Mouse (Mus musculus) midbrain, embryonic 11.5 days (tissue): ENCODE data around the gene Rfx1. TPM values are rescaled to one million over a fixed set of nuclear protein-coding genes. Genes with fewer than 3 reads are reported as not detected.
A peak's percentile ranks its signal among the peaks of the same experiment; 100 is the strongest.

Source experiments
- ATAC-seq: fragments of 200-750 bp; cut with Nextera tagmentation; 2 replicates; pipeline ENCODE4 v1.8.0; 2017; ENCODE audit warnings: moderate TSS enrichment, moderate library complexity; ENCODE audit not compliant: low FRiP score
- DNase-seq: peaks from one replicate; pipeline ENCODE4 v3.0.0; 2015; ENCODE audit warnings: low spot score; ENCODE audit errors: missing footprints
- H3K27ac ChIP-seq: fragments of 300-500 bp; sonication (generic); 2 replicates; pipeline ENCODE4 v1.5.1; 2014; ENCODE audit warnings: low read depth, low read length
- H3K27me3 ChIP-seq: fragments of 300-500 bp; sonication (generic); 2 replicates; pipeline ENCODE4 v1.6.1; 2014; ENCODE audit warnings: mild to moderate bottlenecking, low read length, moderate library complexity, mixed read lengths; ENCODE audit not compliant: control insufficient read depth, insufficient read depth
- H3K36me3 ChIP-seq: fragments of 300-500 bp; sonication (generic); 2 replicates; pipeline ENCODE4 v1.6.1; 2014; ENCODE audit warnings: mild to moderate bottlenecking, low read length, moderate library complexity, mixed read lengths; ENCODE audit not compliant: control insufficient read depth, insufficient read depth
- H3K4me1 ChIP-seq: fragments of 300-500 bp; sonication (generic); 2 replicates; pipeline ENCODE4 v1.6.1; 2014; ENCODE audit warnings: low read length; ENCODE audit not compliant: control insufficient read depth, insufficient read depth
- H3K4me2 ChIP-seq: fragments of 300-500 bp; sonication (generic); 2 replicates; pipeline ENCODE4 v1.6.1; 2014; ENCODE audit warnings: mild to moderate bottlenecking, moderate library complexity
- H3K4me3 ChIP-seq: fragments of 300-500 bp; sonication (generic); 2 replicates; pipeline ENCODE4 v1.5.1; 2014; ENCODE audit warnings: low read depth, low read length
- H3K9ac ChIP-seq: fragments of 300-500 bp; sonication (generic); 2 replicates; pipeline ENCODE4 v1.6.1; 2014; ENCODE audit warnings: low read length
- H3K9me3 ChIP-seq: fragments of 300-500 bp; sonication (generic); 2 replicates; pipeline ENCODE4 v1.6.1; 2016; ENCODE audit warnings: low read length; ENCODE audit not compliant: control insufficient read depth
- WGBS: fragments of 180-500 bp; shearing (Covaris S2); extraction: QIAGEN DNeasy Blood & Tissue Kit; methylation state at CpG from one replicate; pipeline ENCODE4 v1.1.7; 2014; 5-methylcytosine and 5-hydroxymethylcytosine counted together
- microRNA counts: library from miRNA; unstranded; fragments of <30 nt; microRNA quantifications from one replicate; lab custom pipeline; 2015
- microRNA-seq: library from miRNA; unstranded; fragments of <30 nt; microRNA quantifications from one replicate; pipeline ENCODE4, GENCODE M21; 2017
- polyA plus RNA-seq: library from polyadenylated mRNA; unstranded; fragments of >200 nt; fragmentation: Nextera tagmentation; extraction: Ambion mirVana; gene quantifications from 2 replicates; pipeline ENCODE4 v1.2.1, GENCODE M21; 2014

The Rfx1 gene
- polyA plus RNA-seq, 1 experiment from 2014 or later = 7.8 TPM

- Histone ChIP-seq H3K36me3 (peaks cover 28% of the 10 kb centered on the region), H3K4me2 (no peak overlapping the region), H3K27ac (no peak overlapping the region), H3K4me3 (no peak overlapping the region), H3K27me3 (no peaks in the 10 kb centered on the region), H3K9ac (no peak overlapping the region), H3K4me1 (no peaks in the 10 kb centered on the region), H3K9me3 (no peaks in the 10 kb centered on the region)
- ATAC-seq (no peak), DNase-seq (no peak)
- 91% methylated on average over 3 of the region's 3 CpGs for WGBS
Observed at GRCm38 (mm10) chr8:84137848-84138247, 71.2 kb downstream of the Rfx1 start.

- H3K4me1 ChIP-seq = no peaks in the 10 kb centered on the region
- H3K27me3 ChIP-seq = no peaks in the 10 kb centered on the region
- DNase-seq (no peak), ATAC-seq (no peak)
- H3K27ac ChIP-seq = no peak overlapping the region
- H3K36me3 ChIP-seq = peaks cover 32% of the 10 kb centered on the region
- WGBS = 93% methylated on average over 4 of the region's 4 CpGs
- H3K4me3 ChIP-seq = no peak overlapping the region
- H3K9me3 ChIP-seq = no peaks in the 10 kb centered on the region
- H3K9ac ChIP-seq = no peak overlapping the region
- no peak overlapping the region for H3K4me2 ChIP-seq
Observed at GRCm38 (mm10) chr8:84140838-84141237, 74.2 kb downstream of the Rfx1 start.

GRCm38 (mm10) chr8:84144636-84145245 lies 78.1 kb downstream of the Rfx1 start:
- DNase-seq (no peak), ATAC-seq (no peak)
- H3K9me3 ChIP-seq = no peaks in the 10 kb centered on the region
- H3K4me1 ChIP-seq = peaks cover 10% of the 10 kb centered on the region
- no peak overlapping the region for H3K4me3 ChIP-seq
- no peak overlapping the region for H3K9ac ChIP-seq
- H3K4me2 ChIP-seq = no peak overlapping the region
- H3K27ac ChIP-seq = no peak overlapping the region
- H3K36me3 ChIP-seq = peaks cover 16% of the 10 kb centered on the region
- H3K27me3 ChIP-seq = no peaks in the 10 kb centered on the region
- WGBS = 96% methylated on average over 8 of the region's 8 CpGs

MicroRNAs encoded within 50 kb of the gene (microRNA counts, 519-probe panel; counts per million panel counts)
- 3,707 counts per million, percentile 25 among the panel's probes with 10 or more counts for microRNA mmu-miR-709 (lab: Ali Mortazavi, UCI)

Small RNA genes within 50 kb of the gene (microRNA-seq; reads per million reads assigned to microRNA genes)
- gene Mir709 = not detected

Other genes starting within 250 kb of the Rfx1 start
- gene Adgrl1, start 166.7 kb upstream of the Rfx1 start, polyA plus RNA-seq = 13.7 and 16.4 TPM in 2 replicates
- 0.61 and 0.81 TPM in 2 replicates for gene Gm10644, start 111.6 kb upstream of the Rfx1 start, polyA plus RNA-seq
- 92.5 and 96.5 TPM in 2 replicates for gene Asf1b, start 111.3 kb upstream of the Rfx1 start, polyA plus RNA-seq
- 139 and 156 TPM in 2 replicates for gene Prkaca, start 93.8 kb upstream of the Rfx1 start, polyA plus RNA-seq
- gene Samd1, start 69.2 kb upstream of the Rfx1 start, polyA plus RNA-seq = 12.8 and 12.9 TPM in 2 replicates
- gene 1700067K01Rik, start 65.3 kb upstream of the Rfx1 start, polyA plus RNA-seq = 0.33 and 0.56 TPM in 2 replicates
- gene 2210011C24Rik, start 54.7 kb upstream of the Rfx1 start, polyA plus RNA-seq = not detected in 2 replicates
- 2.0 and 2.2 TPM in 2 replicates for gene Palm3, start 45.4 kb upstream of the Rfx1 start, polyA plus RNA-seq
- 0.23 TPM in 2 replicates for gene Il27ra, start 24.2 kb upstream of the Rfx1 start, polyA plus RNA-seq
- gene Rln3, start 21.8 kb upstream of the Rfx1 start, polyA plus RNA-seq = not detected in 2 replicates
- 2.2 and 2.4 TPM in 2 replicates for gene Gm10643, start 1.7 kb upstream of the Rfx1 start, polyA plus RNA-seq
- gene Dcaf15, start 37.9 kb downstream of the Rfx1 start, polyA plus RNA-seq = 12.2 and 14.3 TPM in 2 replicates
- 0.25 and 0.32 TPM in 2 replicates for gene Podnl1, start 59.2 kb downstream of the Rfx1 start, polyA plus RNA-seq
- 7.6 and 8.9 TPM in 2 replicates for gene Cc2d1a, start 81.1 kb downstream of the Rfx1 start, polyA plus RNA-seq
- gene 4930432K21Rik, start 81.2 kb downstream of the Rfx1 start, polyA plus RNA-seq = 0.83 and 0.86 TPM in 2 replicates
- gene Nanos3, start 118.4 kb downstream of the Rfx1 start, polyA plus RNA-seq = 4.7 and 4.9 TPM in 2 replicates
- 19.4 and 24.7 TPM in 2 replicates for gene Zswim4, start 170.2 kb downstream of the Rfx1 start, polyA plus RNA-seq
- gene D8Ertd738e, start 182.9 kb downstream of the Rfx1 start, polyA plus RNA-seq = 281 and 304 TPM in 2 replicates
- 47.2 and 52.4 TPM in 2 replicates for gene Mri1, start 190.5 kb downstream of the Rfx1 start, polyA plus RNA-seq
- 22.2 and 23.3 TPM in 2 replicates for gene Ccdc130, start 203.5 kb downstream of the Rfx1 start, polyA plus RNA-seq